Mouse (Mus musculus): ENCODE measurements around the gene Vpreb2. TPM values are rescaled to one million over a fixed set of nuclear protein-coding genes. Genes with fewer than 3 reads are reported as not detected.
A peak's percentile ranks its signal among the peaks of the same experiment; 100 is the strongest.

The Vpreb2 gene
- not detected in 2 replicates for polyA plus RNA-seq (2015; fragmentation: Nextera tagmentation; extraction: Ambion mirVana)

DNA sequence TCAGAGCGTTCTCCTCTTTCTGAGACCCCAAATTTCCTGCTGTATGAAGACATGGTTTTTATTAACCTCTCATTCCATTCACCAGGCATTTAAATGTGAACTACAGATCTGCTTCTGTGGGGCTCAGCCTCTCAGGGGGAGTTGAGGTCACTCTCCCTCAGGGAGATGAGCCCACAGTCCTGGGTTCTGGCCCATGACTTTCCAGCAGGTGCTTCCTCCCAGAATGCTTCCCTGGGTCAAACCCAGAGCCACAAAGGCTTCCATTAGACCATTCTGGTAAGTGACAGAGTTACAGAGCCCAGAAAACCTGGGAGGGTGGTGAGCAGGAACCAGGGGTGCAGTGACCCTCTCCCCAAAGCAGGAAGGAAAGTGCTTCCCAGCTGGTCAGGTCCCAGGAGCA, at the start of gene Vpreb2:
Gene Vpreb2, plus strand, starts transcription at position 301 of the 400 bp plus-strand sequence.
- no peak within 1 kb of the TSS for H3K9ac ChIP-seq (ENCODE audit: low read length)
- no peaks in the 10 kb centered on the region for H3K27me3 ChIP-seq (ENCODE audit: control insufficient read depth, insufficient read depth, low read length)
- no peak for ATAC-seq (replicated peaks; ENCODE audit: extremely low read depth, insufficient read depth, low FRiP score)
- no peak within 1 kb of the TSS for H3K4me2 ChIP-seq (ENCODE audit: low read depth, low read length)
- no peaks in the 10 kb centered on the region for H3K9me3 ChIP-seq (replicated peaks; ENCODE audit: control insufficient read depth, low read length)
- no peak within 1 kb of the TSS for H3K27ac ChIP-seq (ENCODE audit: low read length)
- H3K36me3 ChIP-seq (ENCODE audit: control insufficient read depth, insufficient read depth), result no peaks in the 10 kb centered on the region
- WGBS, result 59% methylated on average over 1 of the region's 1 CpGs
- H3K4me1 ChIP-seq (ENCODE audit: control insufficient read depth, insufficient read depth, low read length), result no peaks in the 10 kb centered on the region
- no peak within 1 kb of the TSS for H3K4me3 ChIP-seq (ENCODE audit: low read length)

GRCm38 (mm10) chr16:17931906-17932460, 48.2 kb upstream of the Vpreb2 start:
- Histone ChIP-seq H3K4me1 (ENCODE audit: control insufficient read depth, insufficient read depth, low read length) (no peaks in the 10 kb centered on the region; the same call in 1 of the 2 replicates), H3K9me3 (replicated peaks; ENCODE audit: control insufficient read depth, low read length) (no peaks in the 10 kb centered on the region), H3K4me3 (ENCODE audit: low read length) (no peak overlapping the region), H3K9ac (ENCODE audit: low read length) (no peak overlapping the region), H3K4me2 (ENCODE audit: low read depth, low read length) (no peak overlapping the region), H3K27ac (ENCODE audit: low read length) (no peak overlapping the region), H3K27me3 (ENCODE audit: control insufficient read depth, insufficient read depth, low read length) (peaks cover 1% of the 10 kb centered on the region; the same call in 1 of the 2 replicates), H3K36me3 (ENCODE audit: control insufficient read depth, insufficient read depth) (no peaks in the 10 kb centered on the region)
- ATAC-seq (replicated peaks; ENCODE audit: extremely low read depth, insufficient read depth, low FRiP score), result no peak
- 62% methylated on average over 5 of the region's 5 CpGs for WGBS

DNA sequence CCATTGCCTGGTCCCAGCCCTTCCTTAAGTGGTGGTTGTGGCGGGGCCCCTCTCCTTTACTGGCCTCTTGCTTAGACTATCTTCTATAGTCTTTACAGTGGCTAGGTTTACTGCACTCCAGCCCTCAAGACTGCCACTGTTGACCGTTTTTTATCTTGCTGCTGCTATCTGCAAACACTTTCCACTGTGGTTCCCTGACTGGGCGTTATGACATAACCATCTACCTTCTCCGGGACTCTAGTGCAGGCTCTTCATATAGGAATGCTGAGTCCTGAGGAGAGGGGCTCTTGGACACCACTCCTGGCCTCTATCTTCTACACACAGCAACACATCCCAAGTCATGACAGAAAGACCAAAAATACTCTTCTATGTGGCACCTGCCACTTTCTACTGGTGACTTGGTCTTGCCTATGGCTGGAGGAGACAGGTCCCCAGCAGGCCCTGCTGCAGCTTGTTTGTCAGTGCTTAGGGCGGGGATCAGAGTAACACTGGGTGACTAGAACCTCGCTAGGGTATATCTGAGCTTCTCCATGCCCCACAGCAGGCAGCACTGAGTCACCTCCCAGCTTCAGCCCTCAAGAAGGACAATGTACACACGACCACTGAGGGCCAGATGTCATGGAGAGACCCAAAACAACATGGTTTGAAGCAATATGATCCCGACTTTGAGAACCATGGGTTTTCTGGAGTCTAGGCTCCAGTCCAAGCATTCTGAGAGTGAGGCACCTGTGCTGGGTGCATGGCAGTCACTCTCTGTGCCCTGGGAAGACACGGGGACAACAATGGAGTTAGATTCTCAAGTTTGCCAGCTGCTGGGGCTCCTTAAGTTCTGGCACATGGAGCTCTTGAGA, 46.4 kb upstream of the Vpreb2 start:
- no peak overlapping the region for H3K4me2 ChIP-seq (ENCODE audit: low read depth, low read length)
- no peaks in the 10 kb centered on the region for H3K9me3 ChIP-seq (replicated peaks; ENCODE audit: control insufficient read depth, low read length)
- ATAC-seq (replicated peaks; ENCODE audit: extremely low read depth, insufficient read depth, low FRiP score), result no peak
- no peak overlapping the region for H3K4me3 ChIP-seq (ENCODE audit: low read length)
- H3K36me3 ChIP-seq (ENCODE audit: control insufficient read depth, insufficient read depth), result no peaks in the 10 kb centered on the region
- H3K27ac ChIP-seq (ENCODE audit: low read length), result no peak overlapping the region
- 46% methylated on average over 9 of the region's 9 CpGs for WGBS
- peaks cover 4% of the 10 kb centered on the region; the same call in 1 of the 2 replicates for H3K27me3 ChIP-seq (ENCODE audit: control insufficient read depth, insufficient read depth, low read length)
- no peaks in the 10 kb centered on the region for H3K4me1 ChIP-seq (ENCODE audit: control insufficient read depth, insufficient read depth, low read length)
- H3K9ac ChIP-seq (ENCODE audit: low read length), result no peak overlapping the region

GRCm38 (mm10) chr16:17934445-17934910, 45.8 kb upstream of the Vpreb2 start:
- H3K4me1 ChIP-seq (ENCODE audit: control insufficient read depth, insufficient read depth, low read length), result no peaks in the 10 kb centered on the region
- no peaks in the 10 kb centered on the region for H3K9me3 ChIP-seq (replicated peaks; ENCODE audit: control insufficient read depth, low read length)
- WGBS, result 53% methylated on average over 3 of the region's 3 CpGs
- no peak overlapping the region for H3K27ac ChIP-seq (ENCODE audit: low read length)
- no peaks in the 10 kb centered on the region for H3K36me3 ChIP-seq (ENCODE audit: control insufficient read depth, insufficient read depth)
- no peak overlapping the region for H3K9ac ChIP-seq (ENCODE audit: low read length)
- H3K4me3 ChIP-seq (ENCODE audit: low read length), result no peak overlapping the region
- no peak overlapping the region for H3K4me2 ChIP-seq (ENCODE audit: low read depth, low read length)
- peaks cover 4% of the 10 kb centered on the region; the same call in 1 of the 2 replicates for H3K27me3 ChIP-seq (ENCODE audit: control insufficient read depth, insufficient read depth, low read length)
- no peak for ATAC-seq (replicated peaks; ENCODE audit: extremely low read depth, insufficient read depth, low FRiP score)

- Histone ChIP-seq H3K4me3 (ENCODE audit: low read length) (no peak overlapping the region), H3K4me1 (ENCODE audit: control insufficient read depth, insufficient read depth, low read length) (no peaks in the 10 kb centered on the region), H3K27me3 (ENCODE audit: control insufficient read depth, insufficient read depth, low read length) (peaks cover 4% of the 10 kb centered on the region; the same call in 1 of the 2 replicates), H3K27ac (ENCODE audit: low read length) (no peak overlapping the region), H3K4me2 (ENCODE audit: low read depth, low read length) (no peak overlapping the region), H3K9me3 (replicated peaks; ENCODE audit: control insufficient read depth, low read length) (no peaks in the 10 kb centered on the region), H3K36me3 (ENCODE audit: control insufficient read depth, insufficient read depth) (no peaks in the 10 kb centered on the region), H3K9ac (ENCODE audit: low read length) (no peak overlapping the region)
- 63% methylated on average over 10 of the region's 10 CpGs for WGBS
- ATAC-seq (replicated peaks; ENCODE audit: extremely low read depth, insufficient read depth, low FRiP score), result no peak
These were observed 43.5 kb upstream of the Vpreb2 start for GRCm38 (mm10) chr16:17936776-17937175.

- H3K36me3 ChIP-seq (ENCODE audit: control insufficient read depth, insufficient read depth), result no peaks in the 10 kb centered on the region
- no peak overlapping the region for H3K9ac ChIP-seq (ENCODE audit: low read length)
- no peaks in the 10 kb centered on the region for H3K4me1 ChIP-seq (ENCODE audit: control insufficient read depth, insufficient read depth, low read length)
- ATAC-seq (replicated peaks; ENCODE audit: extremely low read depth, insufficient read depth, low FRiP score), result no peak
- peaks cover 4% of the 10 kb centered on the region; the same call in 1 of the 2 replicates for H3K27me3 ChIP-seq (ENCODE audit: control insufficient read depth, insufficient read depth, low read length)
- H3K4me3 ChIP-seq (ENCODE audit: low read length), result no peak overlapping the region
- H3K4me2 ChIP-seq (ENCODE audit: low read depth, low read length), result no peak overlapping the region
- no peak overlapping the region for H3K27ac ChIP-seq (ENCODE audit: low read length)
- WGBS, result 45% methylated on average over 7 of the region's 7 CpGs
- H3K9me3 ChIP-seq (replicated peaks; ENCODE audit: control insufficient read depth, low read length), result no peaks in the 10 kb centered on the region
These were observed 42.0 kb upstream of the Vpreb2 start for GRCm38 (mm10) chr16:17938187-17938586.

- WGBS, result 12% methylated on average over 7 of the region's 7 CpGs
- peak; percentile 63; the same call in 1 of the 2 replicates for ATAC-seq (replicated peaks; ENCODE audit: extremely low read depth, insufficient read depth, low FRiP score)
- Histone ChIP-seq H3K27me3 (ENCODE audit: control insufficient read depth, insufficient read depth, low read length) (peaks cover 4% of the 10 kb centered on the region; the same call in 1 of the 2 replicates), H3K4me2 (ENCODE audit: low read depth, low read length) (no peak overlapping the region), H3K4me3 (ENCODE audit: low read length) (no peak overlapping the region), H3K36me3 (ENCODE audit: control insufficient read depth, insufficient read depth) (no peaks in the 10 kb centered on the region), H3K4me1 (ENCODE audit: control insufficient read depth, insufficient read depth, low read length) (no peaks in the 10 kb centered on the region), H3K9me3 (replicated peaks; ENCODE audit: control insufficient read depth, low read length) (no peaks in the 10 kb centered on the region), H3K9ac (ENCODE audit: low read length) (0 out of 2 replicates have a peak overlapping the region, but pooled peaks have one; percentile 22), H3K27ac (ENCODE audit: low read length) (no peak overlapping the region)
These were observed 41.4 kb upstream of the Vpreb2 start for GRCm38 (mm10) chr16:17938821-17939220.

GRCm38 (mm10) chr16:17939255-17939751, 40.9 kb upstream of the Vpreb2 start:
- H3K9ac ChIP-seq (ENCODE audit: low read length), result 0 out of 2 replicates have a peak overlapping the region, but pooled peaks have one; percentile 22
- no peak overlapping the region for H3K4me2 ChIP-seq (ENCODE audit: low read depth, low read length)
- no peak overlapping the region for H3K4me3 ChIP-seq (ENCODE audit: low read length)
- no peaks in the 10 kb centered on the region for H3K4me1 ChIP-seq (ENCODE audit: control insufficient read depth, insufficient read depth, low read length)
- peaks cover 4% of the 10 kb centered on the region; the same call in 1 of the 2 replicates for H3K27me3 ChIP-seq (ENCODE audit: control insufficient read depth, insufficient read depth, low read length)
- WGBS, result 39% methylated on average over 9 of the region's 9 CpGs
- no peak for ATAC-seq (replicated peaks; ENCODE audit: extremely low read depth, insufficient read depth, low FRiP score)
- H3K9me3 ChIP-seq (replicated peaks; ENCODE audit: control insufficient read depth, low read length), result no peaks in the 10 kb centered on the region
- no peak overlapping the region; the same call in 1 of the 2 replicates for H3K27ac ChIP-seq (ENCODE audit: low read length)
- H3K36me3 ChIP-seq (ENCODE audit: control insufficient read depth, insufficient read depth), result no peaks in the 10 kb centered on the region

GRCm38 (mm10) chr16:17943466-17943865, 36.8 kb upstream of the Vpreb2 start:
- Histone ChIP-seq H3K4me2 (ENCODE audit: low read depth, low read length) (no peak overlapping the region), H3K27ac (ENCODE audit: low read length) (no peak overlapping the region), H3K4me3 (ENCODE audit: low read length) (no peak overlapping the region), H3K4me1 (ENCODE audit: control insufficient read depth, insufficient read depth, low read length) (no peaks in the 10 kb centered on the region), H3K9me3 (replicated peaks; ENCODE audit: control insufficient read depth, low read length) (no peaks in the 10 kb centered on the region), H3K9ac (ENCODE audit: low read length) (no peak overlapping the region), H3K27me3 (ENCODE audit: control insufficient read depth, insufficient read depth, low read length) (no peaks in the 10 kb centered on the region), H3K36me3 (ENCODE audit: control insufficient read depth, insufficient read depth) (no peaks in the 10 kb centered on the region)
- ATAC-seq (replicated peaks; ENCODE audit: extremely low read depth, insufficient read depth, low FRiP score), result no peak
- WGBS, result 62% methylated on average over 8 of the region's 8 CpGs
